Mouse (Mus musculus): ENCODE results near the gene Slc44a2. TPM values are rescaled to one million over a fixed set of nuclear protein-coding genes. Genes with fewer than 3 reads are reported as not detected.
"Not testable (repeated sequence)": the region's sequence is repeated elsewhere in the genome, so short reads cannot be mapped to it uniquely, and the experiment has no call there.

Gene Slc44a2
- total RNA-seq, 2 experiments from 2014 or later, result 159 to 162 TPM

DNA sequence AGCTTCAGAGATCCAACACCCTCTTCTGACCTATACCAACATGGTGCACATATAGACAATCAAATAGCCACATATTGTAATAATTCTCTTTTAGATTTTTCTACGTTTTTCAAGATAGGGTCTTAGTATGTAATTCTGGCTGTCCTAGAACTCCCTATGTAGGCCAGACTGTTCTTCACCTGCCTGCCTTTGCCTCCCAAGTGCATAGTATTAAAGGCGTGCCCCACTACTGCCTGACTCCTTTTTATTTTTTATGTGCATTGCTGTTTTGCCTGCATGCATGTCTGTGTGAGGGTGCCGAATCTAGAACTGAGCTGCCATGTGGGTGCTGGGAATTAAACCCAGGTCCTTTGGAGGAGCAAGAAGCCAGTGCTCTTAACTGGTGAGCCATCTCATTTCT lies 28.2 kb upstream of the Slc44a2 start:
- no peak for DNase-seq (ENCODE audit: low spot score)

DNA sequence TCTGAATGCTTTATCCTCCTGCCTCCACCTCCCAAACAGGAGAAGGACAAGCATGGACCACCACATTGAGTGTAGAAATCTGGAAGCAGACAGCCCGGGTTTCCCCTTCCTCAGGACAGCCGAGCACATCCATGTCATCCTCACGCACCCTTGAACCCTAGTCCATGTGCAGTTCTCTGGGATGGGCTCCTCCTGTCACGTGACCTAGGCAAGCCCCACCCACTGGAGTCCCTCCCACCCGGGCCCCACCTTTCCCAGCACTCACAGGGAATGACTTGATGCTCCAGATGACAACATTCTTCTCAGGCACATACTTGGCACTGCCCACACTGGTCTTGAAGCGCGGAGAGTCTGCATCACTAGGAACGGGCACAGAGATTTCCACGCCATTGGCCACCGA lies 21.5 kb upstream of the Slc44a2 start:
- DNase-seq (ENCODE audit: low spot score), result no peak

DNA sequence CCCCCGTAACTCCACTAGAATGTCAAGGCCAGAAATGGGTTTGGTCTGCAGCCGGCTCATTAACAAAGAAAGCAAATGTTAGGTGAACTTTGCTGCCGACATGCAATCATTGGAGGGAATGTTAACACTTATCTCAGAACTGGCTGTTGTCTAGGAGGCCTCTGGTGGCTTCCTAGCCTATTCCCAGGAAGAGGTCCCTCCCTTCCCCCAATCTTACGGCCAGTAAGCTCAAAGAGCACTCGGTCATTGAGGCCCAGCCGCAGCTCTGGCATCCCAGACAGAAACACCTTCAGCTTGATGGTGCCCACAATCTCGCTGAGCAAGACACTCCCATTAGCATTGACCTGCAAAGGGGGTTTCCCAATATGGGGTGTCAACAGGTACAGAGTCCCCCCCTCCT lies 15.4 kb upstream of the Slc44a2 start:
- no peak for DNase-seq (ENCODE audit: low spot score)

DNA sequence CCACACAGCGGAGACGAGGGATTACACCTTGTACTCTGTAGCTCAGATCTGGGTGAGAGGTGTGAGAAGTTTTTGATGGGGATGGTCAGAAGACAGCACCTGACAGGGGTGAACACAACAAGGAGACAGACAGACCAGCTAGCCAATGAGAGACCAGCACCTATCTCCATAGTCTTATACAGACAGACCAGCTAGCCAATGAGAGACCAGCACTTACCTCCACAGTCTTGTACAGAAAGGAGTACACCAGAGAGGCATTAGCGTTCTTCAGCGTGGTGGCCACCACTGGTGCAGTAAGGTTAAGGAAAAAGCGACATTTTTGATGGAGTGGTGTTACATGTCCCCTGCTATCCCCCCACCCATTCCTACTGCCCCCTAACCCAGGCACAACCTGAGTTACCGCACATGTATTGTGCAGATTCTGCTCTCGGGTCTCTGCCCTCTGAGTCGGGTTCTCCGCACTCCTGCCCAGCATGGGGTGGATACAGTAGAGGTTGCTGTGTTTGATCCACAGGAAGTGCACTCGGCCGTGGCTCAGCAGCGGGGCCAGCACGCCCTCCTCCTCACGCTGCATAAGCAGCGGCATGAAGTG lies 11.3 kb upstream of the Slc44a2 start:
- no peak for DNase-seq (ENCODE audit: low spot score)

DNA sequence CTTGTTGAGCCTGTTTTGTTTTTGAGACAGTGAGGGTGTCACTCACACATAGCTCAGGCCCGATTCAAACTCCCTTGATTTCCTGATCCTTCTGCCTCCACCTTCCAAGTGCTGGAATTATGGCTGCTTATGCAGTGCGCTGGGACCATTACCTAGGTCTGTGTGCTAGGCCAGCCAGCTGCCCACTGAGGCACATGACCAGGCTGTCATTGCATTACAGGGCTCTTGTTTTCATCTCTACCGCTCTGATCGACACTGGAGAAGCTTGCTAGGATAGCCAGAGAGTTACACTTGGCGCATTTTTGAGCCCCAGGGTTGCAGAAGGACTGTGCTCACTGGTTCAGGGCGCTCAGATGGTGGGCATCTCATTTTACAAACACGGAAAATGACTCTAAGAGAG lies 8.8 kb upstream of the Slc44a2 start:
- DNase-seq (ENCODE audit: low spot score), result no peak

DNA sequence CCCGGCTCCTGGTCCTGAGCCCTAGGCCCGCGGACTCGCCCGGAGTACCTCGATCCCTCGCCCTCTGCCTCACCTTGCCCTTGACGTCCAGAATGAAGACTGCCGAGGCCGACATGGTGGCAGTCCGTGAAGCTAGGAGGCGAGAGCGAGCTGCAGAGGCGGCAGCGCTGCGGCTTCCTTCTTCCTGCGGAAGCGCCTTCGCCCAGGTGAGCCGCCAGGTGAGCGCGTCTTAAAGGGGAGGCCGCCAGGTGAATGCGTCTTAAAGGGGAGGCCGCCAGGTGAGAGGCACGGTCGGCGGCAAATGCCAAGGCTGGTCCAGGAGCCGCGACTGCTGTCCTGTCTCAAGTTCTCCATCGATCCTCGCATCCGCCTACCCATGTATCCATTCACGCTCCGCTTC lies 8.4 kb upstream of the Slc44a2 start, which contains the start of gene Ap1m2:
TSS of gene Ap1m2 (minus strand) at position 204 of the 400 bp plus-strand sequence.
- DNase-seq (ENCODE audit: low spot score), result no peak

DNA sequence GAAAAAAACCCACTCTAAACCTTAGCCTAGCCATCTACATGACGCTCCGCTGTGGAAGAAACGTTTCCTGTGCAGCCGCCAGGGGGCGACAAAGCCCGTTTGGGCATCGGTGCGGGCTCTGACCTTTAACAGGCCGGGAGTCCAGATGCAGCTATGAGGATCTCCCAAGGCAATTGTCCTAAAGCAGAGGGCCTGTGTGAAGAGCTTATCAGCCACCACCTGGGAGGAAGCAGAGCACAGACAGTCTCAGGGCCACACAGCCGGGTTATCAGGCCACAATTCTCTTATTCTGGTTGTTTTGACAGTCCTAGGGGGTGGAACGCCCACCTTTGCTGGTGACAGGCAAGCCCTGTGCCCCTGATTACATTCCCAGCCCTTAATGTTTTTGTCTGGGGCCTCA lies 7.1 kb upstream of the Slc44a2 start:
- peak; percentile 92 for DNase-seq (ENCODE audit: low spot score)

DNA sequence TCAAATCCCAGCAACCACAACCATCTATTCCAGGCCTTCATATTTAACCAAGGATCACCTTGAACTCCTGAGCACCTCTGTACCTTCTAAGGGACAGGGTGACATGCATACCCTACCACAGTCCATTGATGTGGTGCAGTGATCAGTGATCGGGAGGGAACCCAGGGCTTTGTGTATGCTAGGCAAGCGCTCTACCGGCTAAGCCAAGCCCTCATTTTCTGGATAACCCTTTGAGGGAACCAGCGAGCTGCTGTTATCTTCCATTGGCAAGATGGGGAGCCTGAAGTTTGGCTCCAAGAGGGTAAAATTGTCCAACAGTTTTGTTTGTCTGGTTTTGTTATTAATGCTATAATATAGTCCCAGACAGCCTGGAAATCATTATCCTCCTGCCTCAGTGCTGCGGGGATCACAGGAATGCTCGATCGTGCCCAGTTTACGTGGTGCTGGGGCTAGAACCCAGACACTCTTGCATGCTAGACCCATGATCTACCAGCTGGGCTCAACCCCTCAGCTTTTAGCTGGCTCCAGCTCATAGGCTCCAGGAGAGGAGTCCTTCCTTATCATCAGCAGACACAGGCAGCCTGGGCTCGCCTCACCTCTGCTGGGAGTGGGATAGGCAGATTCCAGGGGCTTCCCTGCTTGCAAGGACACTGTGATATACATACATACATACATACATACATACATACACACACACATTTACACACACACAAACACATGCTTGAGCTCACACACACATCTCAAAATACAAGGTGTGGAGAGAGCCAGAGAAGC lies 5.9 kb upstream of the Slc44a2 start:
- DNase-seq (ENCODE audit: low spot score), result no peak

DNA sequence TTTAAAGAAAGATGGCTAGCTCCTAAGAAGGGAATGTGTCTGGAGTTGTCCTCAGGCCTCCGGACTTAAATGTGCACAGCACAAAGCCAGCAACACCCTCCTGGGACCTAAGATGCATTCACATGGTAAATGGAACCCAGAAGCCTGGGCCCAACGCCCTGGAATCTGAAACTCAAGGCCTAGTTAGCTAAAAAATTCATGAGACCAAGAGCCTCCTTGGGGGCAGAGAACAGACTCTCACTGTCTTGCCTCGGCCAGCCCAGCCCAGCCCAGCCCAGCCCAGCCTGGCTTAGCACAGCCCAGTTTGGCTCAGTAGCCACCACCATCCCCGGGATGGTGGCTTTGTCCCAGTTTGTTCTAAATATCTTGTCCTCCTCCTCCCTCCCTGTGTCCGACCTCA lies 5.1 kb upstream of the Slc44a2 start:
- DNase-seq (ENCODE audit: low spot score), result peak; percentile 35

DNA sequence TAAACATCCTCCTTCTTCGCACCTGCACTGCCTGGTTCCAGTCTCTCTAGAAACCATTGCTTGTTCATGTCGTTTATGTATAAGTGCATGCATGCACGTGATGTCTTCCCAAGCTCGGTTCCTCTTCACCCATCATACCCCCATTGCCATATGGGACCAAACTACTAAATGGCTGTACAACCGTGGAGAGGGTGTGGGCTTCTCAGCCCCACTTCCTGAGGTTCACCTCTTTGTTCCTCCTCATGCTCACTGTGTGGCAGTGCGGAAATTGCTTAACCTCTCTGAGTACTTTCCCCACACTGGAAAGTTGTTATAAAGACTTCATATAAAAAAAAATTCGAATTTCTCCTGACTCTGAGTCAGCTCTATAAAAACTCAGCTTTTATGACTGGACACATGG lies 3.8 kb upstream of the Slc44a2 start:
- DNase-seq (ENCODE audit: low spot score), result no peak

DNA sequence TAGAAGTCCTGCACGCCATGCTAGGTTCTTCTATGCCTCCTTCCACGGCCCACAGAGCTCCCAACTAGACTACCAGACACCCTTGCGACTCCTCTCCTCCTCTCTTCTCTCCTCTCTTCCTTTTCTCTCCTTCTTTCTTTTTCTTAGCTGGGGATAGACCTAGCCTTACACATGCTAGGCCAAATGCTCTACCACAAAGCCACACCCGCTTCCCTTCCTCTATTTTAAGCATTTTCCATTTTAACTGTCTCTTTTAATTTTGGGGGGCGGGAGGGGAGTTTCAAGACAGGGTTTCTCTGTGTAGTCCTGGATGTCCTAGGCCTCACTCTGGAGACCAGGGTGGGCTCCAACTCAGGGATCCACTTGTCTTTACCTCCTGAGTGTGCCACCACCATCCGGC lies 1.7 kb upstream of the Slc44a2 start:
- DNase-seq (ENCODE audit: low spot score), result no peak

DNA sequence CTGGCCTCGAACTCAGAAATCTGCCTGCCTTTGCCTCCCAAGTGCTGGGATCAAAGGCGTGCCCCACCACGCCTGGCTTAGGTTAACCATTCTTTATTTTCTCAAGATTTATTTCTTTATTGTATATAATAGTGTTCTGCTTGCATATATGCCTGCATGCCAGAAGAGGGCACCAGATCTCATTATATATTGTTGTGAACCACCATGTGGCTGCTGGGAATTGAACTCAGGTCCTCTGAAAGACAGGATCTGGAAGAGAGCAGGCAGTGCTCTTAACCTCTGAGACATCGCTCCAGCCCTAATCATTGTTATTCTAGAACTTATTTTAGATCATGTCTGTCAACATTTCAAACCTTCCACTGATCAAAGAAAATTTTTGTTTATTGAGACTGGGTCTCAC lies 995 bp upstream of the Slc44a2 start:
- no peak for DNase-seq (ENCODE audit: low spot score)

DNA sequence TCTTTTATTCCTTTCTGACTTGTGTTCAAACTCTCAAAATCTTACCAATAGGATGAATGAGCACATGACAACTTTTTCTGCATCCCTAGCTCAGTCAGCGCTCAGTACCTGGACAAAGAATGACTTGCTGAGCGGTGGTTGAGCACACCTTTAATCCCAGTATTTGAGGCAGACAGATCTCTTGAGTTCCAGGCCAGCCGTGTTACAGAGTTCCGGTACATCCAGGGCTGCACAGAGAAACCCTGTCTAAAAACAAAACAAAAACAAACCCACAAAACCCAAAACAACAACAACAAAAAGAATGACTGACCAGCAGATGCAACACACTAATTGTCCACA lies 249 bp upstream of the Slc44a2 start:
- no peak for DNase-seq (ENCODE audit: low spot score)

DNA sequence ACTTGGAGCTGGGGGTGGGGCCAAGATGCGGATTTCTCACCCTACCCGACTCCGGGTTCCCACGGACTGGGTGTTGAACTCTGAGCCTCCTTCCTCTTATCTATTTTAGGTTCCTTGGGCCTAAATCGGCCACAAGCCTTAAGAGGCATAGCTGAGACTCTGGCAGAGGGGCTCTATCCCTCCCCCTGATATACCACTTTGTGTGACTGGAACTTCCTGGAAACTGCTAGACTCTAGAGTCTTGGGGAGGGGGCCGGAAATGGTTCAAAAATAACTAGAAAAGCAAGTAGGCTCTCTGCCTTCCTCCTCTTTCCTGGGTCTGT lies 976 bp downstream of the Slc44a2 start:
- DNase-seq (ENCODE audit: low spot score), result peak; percentile 22

DNA sequence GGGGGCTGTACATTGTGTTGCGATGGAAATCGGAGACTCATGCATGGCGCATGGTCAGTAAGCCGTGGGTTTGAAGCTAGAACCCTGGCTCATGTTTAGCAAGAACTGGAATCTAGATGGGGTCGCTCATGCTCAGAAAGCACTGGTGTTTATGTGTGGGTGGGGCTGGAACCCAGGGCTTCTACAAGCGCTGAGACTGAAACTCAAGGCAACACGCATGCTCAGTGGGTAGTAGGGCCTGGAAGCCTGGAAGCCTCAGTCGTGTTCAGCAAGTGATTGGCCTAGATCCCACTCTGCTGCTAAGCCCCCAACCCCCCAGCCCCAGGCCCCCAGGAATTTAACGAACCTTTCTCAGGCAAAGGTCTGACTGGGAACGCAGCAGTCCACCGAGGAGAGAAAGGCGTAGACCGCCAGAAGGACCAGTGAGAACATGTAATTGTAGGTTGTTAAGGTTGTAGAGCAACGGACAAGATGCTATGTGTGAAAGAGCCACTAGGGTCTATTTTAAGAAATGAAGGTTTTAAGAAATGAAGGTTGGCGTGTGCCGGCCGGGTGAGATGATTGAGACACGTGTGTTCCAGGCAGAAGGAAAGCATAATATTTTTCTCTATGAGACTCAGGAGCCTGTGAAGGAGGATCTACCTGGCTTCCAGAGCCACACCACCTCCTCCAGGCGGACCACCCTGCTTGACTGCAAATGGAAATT lies 1.9 kb downstream of the Slc44a2 start:
- DNase-seq (ENCODE audit: low spot score), result no peak

DNA sequence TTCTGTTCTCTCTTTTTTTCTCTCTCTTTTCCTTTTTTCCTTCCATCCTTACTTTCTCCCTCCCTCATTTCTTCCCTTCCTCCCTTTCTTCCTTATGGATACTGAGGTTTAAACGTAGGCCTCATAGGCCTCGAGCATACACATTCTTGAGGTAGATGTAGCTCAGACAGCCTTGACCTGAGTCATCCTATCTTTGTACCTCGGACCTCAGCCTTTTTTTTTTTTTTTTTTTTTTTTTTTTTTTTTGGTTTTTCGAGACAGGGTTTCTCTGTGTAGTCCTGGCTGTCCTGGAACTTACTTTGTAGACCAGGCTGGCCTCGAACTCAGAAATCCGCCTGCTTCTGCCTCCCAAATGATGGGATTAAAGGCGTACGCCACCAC lies 2.4 kb downstream of the Slc44a2 start:
- not testable (repeated sequence) for DNase-seq (ENCODE audit: low spot score)

DNA sequence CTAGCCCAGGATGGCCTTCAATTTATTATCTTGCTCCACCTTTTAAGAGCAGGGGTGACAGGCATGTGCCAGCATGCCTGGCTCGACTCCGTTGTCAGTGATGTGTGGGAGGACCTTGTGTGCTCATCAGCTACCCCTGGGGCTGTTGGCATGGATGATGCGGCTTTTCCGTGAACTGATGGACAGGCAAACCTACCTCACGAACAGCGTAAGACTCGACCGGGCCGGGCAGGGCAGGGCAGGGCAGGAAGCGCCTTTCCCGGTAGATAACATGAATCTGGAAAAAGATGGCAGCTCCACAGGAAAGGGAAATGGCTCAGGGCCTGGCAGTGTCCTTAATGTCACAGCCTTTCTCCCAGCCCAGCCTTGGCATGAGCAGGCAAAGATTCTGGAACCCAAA lies 3.8 kb downstream of the Slc44a2 start:
- no peak for DNase-seq (ENCODE audit: low spot score)

DNA sequence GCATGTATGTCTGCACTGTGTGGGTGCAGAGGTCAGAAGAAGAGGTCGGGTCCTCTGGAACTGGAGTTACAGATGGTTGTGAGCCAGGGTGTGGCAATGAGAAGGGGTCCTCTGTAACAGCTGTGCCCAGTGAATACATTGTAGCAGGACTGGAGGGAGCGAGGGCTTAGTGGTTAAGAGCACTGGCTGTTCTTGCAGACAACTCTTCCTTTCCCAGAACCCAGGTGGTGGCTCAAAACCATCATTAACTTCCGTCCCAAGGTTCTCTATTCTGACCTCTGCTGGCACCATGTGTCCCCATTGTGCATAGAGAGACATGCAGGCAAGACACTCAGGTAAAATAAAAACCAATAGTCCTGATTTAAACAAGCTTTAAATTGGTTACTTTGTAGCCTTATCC lies 7.1 kb downstream of the Slc44a2 start:
- no peak for DNase-seq (ENCODE audit: low spot score)

DNA sequence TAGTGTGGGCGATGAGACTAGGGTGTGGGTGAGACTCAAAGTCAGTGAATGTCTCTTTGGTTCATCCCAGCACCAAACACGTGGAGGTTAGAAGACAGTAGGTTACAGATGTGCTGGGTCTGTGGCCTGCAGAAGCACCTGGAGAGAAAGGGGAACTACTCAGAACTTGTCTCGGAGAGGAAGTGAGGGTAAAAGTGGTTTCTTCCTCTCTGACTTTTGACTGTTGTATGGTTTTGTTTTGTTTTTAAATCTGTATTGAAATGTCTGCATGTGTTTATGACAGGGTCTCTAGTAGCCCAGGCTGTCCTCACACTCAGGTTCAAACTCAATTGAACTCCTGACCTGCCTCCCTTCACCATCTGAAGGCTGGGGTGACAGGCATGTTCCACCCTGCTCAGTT lies 7.5 kb downstream of the Slc44a2 start:
- no peak for DNase-seq (ENCODE audit: low spot score)

DNA sequence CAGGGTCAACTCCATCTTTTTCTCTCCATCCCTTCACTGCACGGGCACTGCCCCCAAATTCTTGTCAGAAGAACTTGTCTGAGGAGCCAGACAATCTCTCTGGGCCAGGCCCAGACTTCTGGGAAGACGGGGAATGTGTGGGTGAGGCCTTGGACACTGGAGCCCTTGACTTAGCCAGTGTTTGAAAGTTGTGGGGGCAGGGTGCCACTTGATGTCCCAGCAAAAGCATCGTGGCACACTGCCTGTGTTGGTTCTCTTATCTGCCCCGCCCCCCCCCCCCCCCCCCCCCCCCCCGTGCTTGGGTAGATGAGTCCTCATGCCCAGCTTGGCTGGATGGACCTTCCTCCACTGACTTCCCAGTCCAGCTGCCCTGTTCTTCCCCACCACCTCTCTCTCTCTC lies 8.5 kb downstream of the Slc44a2 start:
- DNase-seq (ENCODE audit: low spot score), result peak; percentile 55

DNA sequence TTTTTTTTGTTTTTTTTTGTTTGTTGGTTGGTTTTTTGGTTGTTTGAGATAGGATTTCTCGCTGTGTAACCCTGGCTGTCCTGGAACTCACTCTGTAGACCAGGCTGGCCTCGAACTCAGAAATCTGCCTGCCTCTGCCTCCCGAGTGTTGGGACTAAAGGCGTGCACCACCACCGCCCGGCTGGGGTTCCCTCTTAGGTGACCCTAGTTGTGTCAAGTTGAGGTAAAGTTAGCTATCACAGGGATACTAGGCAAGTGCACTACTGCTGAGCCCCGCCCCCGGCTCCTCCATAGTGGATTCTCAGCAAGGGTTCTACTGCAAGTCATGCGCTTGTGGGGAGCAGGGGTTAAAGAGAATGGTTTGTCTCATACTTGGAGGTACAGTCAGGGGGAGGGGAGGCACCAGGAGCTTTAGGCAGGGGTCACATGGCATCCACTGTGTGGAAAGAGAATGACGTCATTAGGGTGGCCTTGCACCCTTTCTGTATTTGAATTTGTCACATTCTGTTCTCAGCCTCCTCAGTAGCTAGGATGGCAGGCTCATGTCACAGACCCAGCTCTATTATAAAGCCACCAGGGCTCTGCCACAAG lies 9.3 kb downstream of the Slc44a2 start:
- no peak for DNase-seq (ENCODE audit: low spot score)

DNA sequence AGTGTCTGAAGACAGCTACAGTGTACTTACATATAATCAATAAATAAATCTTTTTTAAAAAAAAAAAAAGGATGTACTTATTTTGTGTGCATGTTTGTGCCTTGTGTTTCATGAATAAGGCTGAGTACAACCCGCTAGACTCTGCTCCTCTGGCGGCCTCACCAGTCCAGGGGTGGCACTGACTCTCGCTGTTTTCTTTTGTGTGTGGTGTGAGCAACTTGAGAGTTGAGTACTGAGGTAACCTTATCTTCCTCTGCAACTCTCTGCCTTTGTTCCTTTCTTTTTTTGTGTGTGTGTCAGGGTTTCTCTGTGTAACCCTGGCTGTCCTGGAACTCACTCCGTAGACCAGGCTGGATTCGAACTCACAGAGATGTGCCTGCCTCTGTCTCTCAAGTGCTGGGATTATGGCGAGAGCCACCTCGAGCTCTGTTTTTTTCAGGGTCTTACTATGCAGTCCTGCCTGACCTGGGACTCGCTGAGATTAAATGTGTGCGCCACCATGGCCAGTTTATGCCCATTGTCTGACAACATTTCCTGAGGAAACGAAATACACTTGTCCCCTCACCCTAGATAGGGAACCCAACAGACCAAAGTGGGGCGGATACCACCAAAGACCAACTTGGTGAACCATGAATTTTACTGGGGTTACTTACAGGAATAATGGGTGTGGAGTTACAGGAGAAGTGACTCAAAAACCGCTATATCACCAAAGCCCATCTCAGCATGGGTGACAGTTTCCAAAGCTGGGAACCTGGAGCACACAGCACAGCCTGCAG lies 11.1 kb downstream of the Slc44a2 start:
- DNase-seq (ENCODE audit: low spot score), result no peak
